Mouse (Mus musculus): ENCODE data around the gene Gm21985. TPM values are rescaled to one million over a fixed set of nuclear protein-coding genes. Genes with fewer than 3 reads are reported as not detected.
A peak's percentile ranks its signal among the peaks of the same experiment; 100 is the strongest.

The Gm21985 gene
- polyA plus RNA-seq, 1 experiment from 2014 or later: not detected

- WGBS: 58% methylated on average over 4 of the region's 4 CpGs
- H3K27ac ChIP-seq (ENCODE audit: low read length): no peak overlapping the region
- H3K9ac ChIP-seq (replicated peaks; ENCODE audit: low read depth): no peak overlapping the region
- no peak overlapping the region for H3K4me2 ChIP-seq (replicated peaks; ENCODE audit: low read depth, low read length)
- ATAC-seq (no peak), DNase-seq (ENCODE audit: low spot score) (no peak)
- H3K4me3 ChIP-seq (ENCODE audit: low read depth, low read length): no peak overlapping the region
- H3K4me1 ChIP-seq (ENCODE audit: insufficient read depth, low read depth, low read length): peaks cover 6% of the 10 kb centered on the region; the same call in 1 of the 2 replicates
- no peaks in the 10 kb centered on the region for H3K9me3 ChIP-seq (ENCODE audit: low read length)
- no peak for TF ChIP-seq EP300 (IDR thresholded peaks at IDR 0.05)
- TF ChIP-seq CTCF (IDR thresholded peaks at IDR 0.05): no peak
- H3K36me3 ChIP-seq (ENCODE audit: insufficient read depth, low read length): no peaks in the 10 kb centered on the region
- H3K27me3 ChIP-seq (replicated peaks; ENCODE audit: insufficient read depth, low read length): no peaks in the 10 kb centered on the region
Measured at GRCm38 (mm10) chr2:112287059-112287458, 20.9 kb downstream of the Gm21985 start.

- Histone ChIP-seq H3K36me3 (ENCODE audit: insufficient read depth, low read length) (no peaks in the 10 kb centered on the region), H3K4me1 (ENCODE audit: insufficient read depth, low read depth, low read length) (peaks cover 3% of the 10 kb centered on the region; the same call in 1 of the 2 replicates), H3K9ac (replicated peaks; ENCODE audit: low read depth) (no peak overlapping the region), H3K27ac (ENCODE audit: low read length) (no peak overlapping the region), H3K4me3 (ENCODE audit: low read depth, low read length) (no peak overlapping the region), H3K9me3 (ENCODE audit: low read length) (no peaks in the 10 kb centered on the region), H3K4me2 (replicated peaks; ENCODE audit: low read depth, low read length) (no peak overlapping the region), H3K27me3 (replicated peaks; ENCODE audit: insufficient read depth, low read length) (no peaks in the 10 kb centered on the region)
- ATAC-seq: no peak
- WGBS: 79% methylated on average over 3 of the region's 3 CpGs
- no peak for TF ChIP-seq CTCF (IDR thresholded peaks at IDR 0.05)
- TF ChIP-seq EP300 (IDR thresholded peaks at IDR 0.05): no peak
- no peak for DNase-seq (ENCODE audit: low spot score)
Measured at GRCm38 (mm10) chr2:112289507-112289906, 23.4 kb downstream of the Gm21985 start.

- Histone ChIP-seq H3K9me3 (ENCODE audit: low read length) (no peaks in the 10 kb centered on the region), H3K36me3 (ENCODE audit: insufficient read depth, low read length) (no peaks in the 10 kb centered on the region), H3K4me3 (ENCODE audit: low read depth, low read length) (no peak overlapping the region), H3K27ac (ENCODE audit: low read length) (no peak overlapping the region), H3K9ac (replicated peaks; ENCODE audit: low read depth) (no peak overlapping the region), H3K4me2 (replicated peaks; ENCODE audit: low read depth, low read length) (no peak overlapping the region), H3K4me1 (ENCODE audit: insufficient read depth, low read depth, low read length) (no peaks in the 10 kb centered on the region), H3K27me3 (replicated peaks; ENCODE audit: insufficient read depth, low read length) (no peaks in the 10 kb centered on the region)
- no peak for TF ChIP-seq EP300 (IDR thresholded peaks at IDR 0.05)
- no peak for TF ChIP-seq CTCF (IDR thresholded peaks at IDR 0.05)
- WGBS: 83% methylated on average over 2 of the region's 2 CpGs
- DNase-seq (ENCODE audit: low spot score): no peak
- no peak for ATAC-seq
Measured at GRCm38 (mm10) chr2:112292823-112293222, 26.7 kb downstream of the Gm21985 start.

GRCm38 (mm10) chr2:112296211-112296610 is 30.1 kb downstream of the Gm21985 start:
- no peak for DNase-seq (ENCODE audit: low spot score)
- Histone ChIP-seq H3K4me1 (ENCODE audit: insufficient read depth, low read depth, low read length) (no peaks in the 10 kb centered on the region), H3K4me2 (replicated peaks; ENCODE audit: low read depth, low read length) (no peak overlapping the region), H3K27ac (ENCODE audit: low read length) (no peak overlapping the region), H3K9ac (replicated peaks; ENCODE audit: low read depth) (no peak overlapping the region), H3K27me3 (replicated peaks; ENCODE audit: insufficient read depth, low read length) (no peaks in the 10 kb centered on the region), H3K36me3 (ENCODE audit: insufficient read depth, low read length) (no peaks in the 10 kb centered on the region), H3K4me3 (ENCODE audit: low read depth, low read length) (no peak overlapping the region), H3K9me3 (ENCODE audit: low read length) (no peaks in the 10 kb centered on the region)
- 88% methylated on average over 3 of the region's 3 CpGs for WGBS
- ATAC-seq: no peak
- TF ChIP-seq EP300 (IDR thresholded peaks at IDR 0.05) (no peak), CTCF (IDR thresholded peaks at IDR 0.05) (no peak)

GRCm38 (mm10) chr2:112298221-112298620 is 32.1 kb downstream of the Gm21985 start:
- H3K36me3 ChIP-seq (ENCODE audit: insufficient read depth, low read length): no peaks in the 10 kb centered on the region
- no peak for DNase-seq (ENCODE audit: low spot score)
- H3K4me1 ChIP-seq (ENCODE audit: insufficient read depth, low read depth, low read length): no peaks in the 10 kb centered on the region
- WGBS: 88% methylated on average over 4 of the region's 4 CpGs
- H3K4me2 ChIP-seq (replicated peaks; ENCODE audit: low read depth, low read length): no peak overlapping the region
- no peaks in the 10 kb centered on the region for H3K27me3 ChIP-seq (replicated peaks; ENCODE audit: insufficient read depth, low read length)
- H3K9me3 ChIP-seq (ENCODE audit: low read length): no peaks in the 10 kb centered on the region
- no peak overlapping the region for H3K27ac ChIP-seq (ENCODE audit: low read length)
- TF ChIP-seq CTCF (IDR thresholded peaks at IDR 0.05): no peak
- no peak for TF ChIP-seq EP300 (IDR thresholded peaks at IDR 0.05)
- H3K9ac ChIP-seq (replicated peaks; ENCODE audit: low read depth): no peak overlapping the region
- H3K4me3 ChIP-seq (ENCODE audit: low read depth, low read length): no peak overlapping the region
- ATAC-seq: no peak

GRCm38 (mm10) chr2:112308671-112309070 is 42.6 kb downstream of the Gm21985 start:
- ATAC-seq (peak; percentile 57), DNase-seq (ENCODE audit: low spot score) (peak; percentile 63)
- H3K4me3 ChIP-seq (ENCODE audit: low read depth, low read length): no peak overlapping the region
- H3K27ac ChIP-seq (ENCODE audit: low read length): no peak overlapping the region
- TF ChIP-seq CTCF (IDR thresholded peaks at IDR 0.05) (no peak), EP300 (IDR thresholded peaks at IDR 0.05) (no peak)
- H3K36me3 ChIP-seq (ENCODE audit: insufficient read depth, low read length): no peaks in the 10 kb centered on the region
- H3K9ac ChIP-seq (replicated peaks; ENCODE audit: low read depth): no peak overlapping the region
- H3K9me3 ChIP-seq (ENCODE audit: low read length): no peaks in the 10 kb centered on the region
- no peaks in the 10 kb centered on the region; the same call in 1 of the 2 replicates for H3K4me1 ChIP-seq (ENCODE audit: insufficient read depth, low read depth, low read length)
- WGBS: 56% methylated on average over 3 of the region's 3 CpGs
- H3K4me2 ChIP-seq (replicated peaks; ENCODE audit: low read depth, low read length): no peak overlapping the region
- no peaks in the 10 kb centered on the region for H3K27me3 ChIP-seq (replicated peaks; ENCODE audit: insufficient read depth, low read length)

- Histone ChIP-seq H3K4me2 (replicated peaks; ENCODE audit: low read depth, low read length) (no peak overlapping the region), H3K27me3 (replicated peaks; ENCODE audit: insufficient read depth, low read length) (no peaks in the 10 kb centered on the region), H3K9ac (replicated peaks; ENCODE audit: low read depth) (no peak overlapping the region), H3K27ac (ENCODE audit: low read length) (no peak overlapping the region), H3K9me3 (ENCODE audit: low read length) (no peaks in the 10 kb centered on the region), H3K4me1 (ENCODE audit: insufficient read depth, low read depth, low read length) (no peaks in the 10 kb centered on the region; the same call in 1 of the 2 replicates), H3K36me3 (ENCODE audit: insufficient read depth, low read length) (no peaks in the 10 kb centered on the region), H3K4me3 (ENCODE audit: low read depth, low read length) (no peak overlapping the region)
- TF ChIP-seq EP300 (IDR thresholded peaks at IDR 0.05) (no peak), CTCF (IDR thresholded peaks at IDR 0.05) (no peak)
- DNase-seq (ENCODE audit: low spot score) (peak; percentile 55), ATAC-seq (peak; percentile 67)
- 35% methylated on average over 10 of the region's 10 CpGs for WGBS
Measured at GRCm38 (mm10) chr2:112309161-112309600, 43.1 kb downstream of the Gm21985 start.
